Mouse (Mus musculus) lung, embryonic 16.5 days (tissue): ENCODE measurements around the gene Smyd3. TPM values are rescaled to one million over a fixed set of nuclear protein-coding genes. Genes with fewer than 3 reads are reported as not detected.

Experiments used
- ATAC-seq: fragments of 200-750 bp; cut with Nextera tagmentation; 2 replicates; pipeline ENCODE4 v1.8.0; 2017; ENCODE audit warnings: low read depth, mild to moderate bottlenecking, moderate library complexity
- H3K27ac ChIP-seq: fragments of 300-500 bp; sonication (generic); 2 replicates; pipeline ENCODE4 v1.5.1; 2014; ENCODE audit warnings: mild to moderate bottlenecking, control low read depth, low read length
- H3K27me3 ChIP-seq: fragments of 300-500 bp; sonication (generic); 2 replicates; pipeline ENCODE4 v1.6.1; 2014; ENCODE audit warnings: low read depth, low read length, mixed read lengths; ENCODE audit not compliant: control insufficient read depth, insufficient read depth
- H3K36me3 ChIP-seq: fragments of 300-500 bp; sonication (generic); 2 replicates; pipeline ENCODE4 v1.6.1; 2014; ENCODE audit warnings: low read length; ENCODE audit not compliant: control insufficient read depth, insufficient read depth
- H3K4me1 ChIP-seq: fragments of 300-500 bp; sonication (generic); replicated peaks from 2 replicates; pipeline ENCODE4 v1.6.1; 2014; ENCODE audit warnings: low read length, mixed read lengths; ENCODE audit not compliant: control insufficient read depth, insufficient read depth
- H3K4me2 ChIP-seq: fragments of 300-500 bp; sonication (generic); 2 replicates; pipeline ENCODE4 v1.6.1; 2014; ENCODE audit warnings: low read depth, low read length, control low read depth
- H3K4me3 ChIP-seq: fragments of 300-500 bp; sonication (generic); 2 replicates; pipeline ENCODE4 v1.5.1; 2014; ENCODE audit warnings: mild to moderate bottlenecking, low read length, control low read depth
- H3K9ac ChIP-seq: fragments of 300-500 bp; sonication (generic); 2 replicates; pipeline ENCODE4 v1.6.1; 2014; ENCODE audit warnings: low read length, control low read depth
- H3K9me3 ChIP-seq: fragments of 300-500 bp; sonication (generic); 2 replicates; pipeline ENCODE4 v1.6.1; 2016; ENCODE audit warnings: low read length; ENCODE audit not compliant: control insufficient read depth
- WGBS: fragments of 180-500 bp; shearing (Covaris S2); extraction: QIAGEN DNeasy Blood & Tissue Kit; methylation state at CpG from one replicate; pipeline ENCODE4 v1.1.7; 2014; 5-methylcytosine and 5-hydroxymethylcytosine counted together
- polyA plus RNA-seq: library from polyadenylated mRNA; unstranded; fragments of >200 nt; fragmentation: Nextera tagmentation; extraction: Ambion mirVana; gene quantifications from 2 replicates; pipeline ENCODE4 v1.2.1, GENCODE M21; 2015

Gene Smyd3
- polyA plus RNA-seq, 1 experiment from 2014 or later: 16.8 TPM

DNA sequence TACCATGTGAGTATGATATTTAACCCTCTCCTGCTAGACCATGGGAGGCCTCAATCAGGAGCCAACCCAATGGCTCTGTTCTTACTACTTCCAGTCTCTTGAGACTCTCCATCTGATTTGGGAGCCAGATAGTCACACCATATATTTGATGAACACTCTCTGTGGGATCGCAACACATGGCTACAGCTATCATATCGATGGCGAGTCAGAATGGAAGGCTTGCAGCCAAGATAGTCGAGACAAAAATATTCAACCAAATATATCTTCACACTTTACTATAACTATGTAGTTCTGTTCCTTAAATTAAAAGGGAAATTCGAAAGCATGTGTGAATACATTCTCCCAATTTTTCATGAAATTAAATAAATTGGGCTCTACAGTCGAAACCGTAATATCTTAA, 132.2 kb downstream of the Smyd3 start:
- Histone ChIP-seq H3K9ac (no peak overlapping the region), H3K4me1 (no peaks in the 10 kb centered on the region), H3K4me3 (no peak overlapping the region), H3K27ac (no peak overlapping the region), H3K36me3 (no peaks in the 10 kb centered on the region), H3K27me3 (no peaks in the 10 kb centered on the region), H3K9me3 (no peaks in the 10 kb centered on the region), H3K4me2 (no peak overlapping the region)
- ATAC-seq: no peak
- WGBS: 85% methylated on average over 7 of the region's 7 CpGs

DNA sequence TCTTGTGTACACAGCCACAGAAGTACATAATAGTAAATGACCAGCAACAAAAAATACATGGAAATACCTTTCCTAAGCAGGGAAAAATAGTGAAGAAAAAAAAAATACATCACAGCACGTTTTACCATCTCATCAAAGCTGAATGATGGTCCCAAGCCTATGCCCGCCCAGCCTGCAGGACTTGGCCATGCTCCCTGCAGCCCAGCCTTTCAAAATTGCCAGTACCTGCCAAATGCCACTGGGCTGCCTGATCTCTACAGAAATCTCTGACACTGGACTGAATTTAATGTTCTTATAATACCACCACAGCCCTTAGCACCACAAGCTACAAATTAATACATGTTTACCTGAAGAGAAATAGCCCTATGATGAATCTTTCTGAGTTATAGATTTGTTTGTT, 133.5 kb downstream of the Smyd3 start:
- Histone ChIP-seq H3K9ac (no peak overlapping the region), H3K27ac (no peak overlapping the region), H3K4me2 (no peak overlapping the region), H3K36me3 (no peaks in the 10 kb centered on the region), H3K4me1 (no peaks in the 10 kb centered on the region), H3K4me3 (no peak overlapping the region), H3K9me3 (no peaks in the 10 kb centered on the region), H3K27me3 (no peaks in the 10 kb centered on the region)
- no peak for ATAC-seq
- WGBS: 67% methylated on average over 2 of the region's 2 CpGs

DNA sequence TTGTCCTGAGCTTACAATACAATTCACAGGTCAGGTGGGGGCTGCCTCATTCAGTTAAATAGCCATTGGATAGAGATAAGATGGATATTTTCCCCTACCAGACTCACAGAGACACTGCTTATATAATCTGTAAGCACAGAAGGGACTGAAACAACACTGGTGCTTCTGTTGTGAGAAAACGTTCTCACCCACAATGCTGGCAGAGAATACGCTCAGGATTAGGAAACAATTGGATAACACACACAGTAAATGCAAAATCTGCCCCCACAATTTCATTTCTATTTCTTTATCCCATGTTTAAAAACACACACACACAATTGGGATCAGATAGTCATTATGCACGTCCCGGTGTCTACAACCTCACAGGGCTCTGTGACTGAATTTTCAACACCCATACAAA, 139.7 kb downstream of the Smyd3 start:
- WGBS: 83% methylated on average over 4 of the region's 4 CpGs
- H3K9ac ChIP-seq: no peak overlapping the region

DNA sequence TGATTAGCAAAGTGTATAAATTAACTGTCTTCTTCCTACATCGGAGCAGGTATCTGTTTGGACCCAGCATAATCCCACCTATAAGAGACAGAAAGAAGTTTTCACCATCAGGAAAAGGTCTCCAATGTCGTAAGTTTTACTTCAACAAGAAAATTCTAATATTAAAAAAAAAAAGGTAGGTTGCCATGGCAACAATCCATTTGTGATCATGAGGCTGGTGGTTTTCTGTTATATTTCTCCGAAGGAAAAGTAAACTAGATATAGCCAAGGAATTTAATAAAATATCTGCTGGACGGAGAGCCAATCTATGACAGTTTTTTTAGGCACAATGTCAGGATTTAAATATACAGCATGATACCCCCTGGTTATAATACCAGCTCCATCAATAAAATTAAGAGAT, 142.9 kb downstream of the Smyd3 start:
- Histone ChIP-seq H3K9me3 (no peaks in the 10 kb centered on the region), H3K27me3 (no peaks in the 10 kb centered on the region), H3K9ac (no peak overlapping the region), H3K4me2 (no peak overlapping the region), H3K27ac (no peak overlapping the region), H3K4me1 (no peaks in the 10 kb centered on the region), H3K36me3 (no peaks in the 10 kb centered on the region), H3K4me3 (no peak overlapping the region)
- ATAC-seq: no peak
- WGBS: 76% methylated on average over 4 of the region's 4 CpGs

More for the DNA sequence above, 139.7 kb downstream of the Smyd3 start:
- no peak for ATAC-seq
- H3K27me3 ChIP-seq: no peaks in the 10 kb centered on the region
- H3K4me1 ChIP-seq: no peaks in the 10 kb centered on the region
- H3K4me3 ChIP-seq: no peak overlapping the region
- no peak overlapping the region for H3K27ac ChIP-seq
- no peaks in the 10 kb centered on the region for H3K36me3 ChIP-seq
- H3K9me3 ChIP-seq: no peaks in the 10 kb centered on the region
- no peak overlapping the region for H3K4me2 ChIP-seq

DNA sequence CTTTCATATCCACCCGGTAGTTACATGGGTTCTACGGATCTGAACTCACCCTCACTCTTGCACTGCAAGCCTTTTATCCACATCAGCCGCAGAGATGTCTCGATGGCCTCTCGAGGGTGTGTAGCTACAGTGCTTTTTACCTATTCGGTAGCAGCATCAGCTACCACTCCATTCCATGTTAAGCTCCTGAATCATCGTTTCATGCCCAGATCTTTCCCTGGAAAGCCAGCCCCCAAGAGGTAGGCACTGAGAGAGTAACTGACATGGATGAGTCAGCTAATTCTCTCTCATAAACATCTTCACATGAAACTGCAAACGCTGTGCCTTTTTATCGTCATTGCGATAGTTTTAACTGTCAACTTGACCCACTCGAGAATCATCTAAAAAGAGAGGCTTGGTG, 143.9 kb downstream of the Smyd3 start:
- no peaks in the 10 kb centered on the region for H3K27me3 ChIP-seq
- no peak overlapping the region for H3K4me3 ChIP-seq
- peaks cover 3% of the 10 kb centered on the region for H3K9me3 ChIP-seq
- no peak overlapping the region for H3K9ac ChIP-seq
- WGBS: 86% methylated on average over 11 of the region's 11 CpGs
- no peak overlapping the region for H3K4me2 ChIP-seq
- H3K36me3 ChIP-seq: no peaks in the 10 kb centered on the region
- no peak overlapping the region for H3K27ac ChIP-seq
- no peak for ATAC-seq
- H3K4me1 ChIP-seq: no peaks in the 10 kb centered on the region

DNA sequence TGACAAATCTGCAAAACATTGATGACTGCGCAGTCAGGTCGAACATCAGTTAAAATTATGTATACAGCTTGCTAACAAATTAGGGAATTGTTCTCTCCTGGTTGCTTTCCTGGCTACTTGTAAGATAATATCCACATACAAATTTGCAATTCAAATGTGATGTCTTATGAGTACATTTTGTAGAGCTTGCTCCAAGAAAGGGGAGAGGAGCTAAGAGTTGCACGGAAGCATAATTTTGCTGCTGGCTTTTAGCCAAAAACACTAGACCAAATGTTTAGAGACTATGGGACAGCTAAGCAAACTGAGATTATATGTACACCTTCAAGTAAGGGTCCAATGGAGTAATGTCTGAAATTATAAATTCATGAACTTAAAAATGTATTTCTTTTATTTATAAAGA, 146.7 kb downstream of the Smyd3 start:
- H3K9me3 ChIP-seq: peaks cover 3% of the 10 kb centered on the region
- peak overlapping the region; percentile 3; the same call in 1 of the 2 replicates for H3K4me2 ChIP-seq
- no peaks in the 10 kb centered on the region for H3K4me1 ChIP-seq
- no peak overlapping the region for H3K4me3 ChIP-seq
- no peak overlapping the region for H3K27ac ChIP-seq
- no peaks in the 10 kb centered on the region for H3K27me3 ChIP-seq
- no peaks in the 10 kb centered on the region for H3K36me3 ChIP-seq
- H3K9ac ChIP-seq: no peak overlapping the region
- no peak for ATAC-seq
- 58% methylated on average over 3 of the region's 3 CpGs for WGBS

DNA sequence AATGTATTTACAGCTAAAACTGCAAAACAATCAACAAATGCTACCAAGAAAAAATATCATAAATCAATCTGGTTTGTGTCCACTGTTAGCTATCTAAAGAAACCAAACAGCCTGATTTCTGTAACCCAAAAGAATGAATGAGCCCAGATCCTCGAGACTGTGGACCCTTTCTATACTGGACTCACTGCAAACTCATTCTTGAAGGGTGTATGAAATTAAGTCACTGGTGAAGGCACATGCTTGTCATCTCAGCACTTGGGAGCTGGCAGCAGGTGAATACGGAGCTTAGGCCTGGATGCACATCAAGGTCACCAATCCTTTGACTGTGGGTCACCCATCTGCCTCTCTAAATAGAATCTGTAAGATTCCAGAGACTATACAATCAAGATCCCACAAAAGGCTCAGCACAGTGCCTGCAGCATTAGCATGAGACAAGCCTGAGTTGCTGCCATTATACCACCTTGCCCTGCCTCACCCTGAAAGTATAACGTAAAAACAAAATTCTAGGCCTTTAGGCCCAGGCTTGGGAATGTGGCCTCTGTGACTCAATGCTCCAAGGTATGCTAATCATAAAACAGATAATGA, 149.3 kb downstream of the Smyd3 start:
- no peak for ATAC-seq
- no peaks in the 10 kb centered on the region for H3K36me3 ChIP-seq
- 90% methylated on average over 3 of the region's 3 CpGs for WGBS
- no peaks in the 10 kb centered on the region for H3K27me3 ChIP-seq
- no peaks in the 10 kb centered on the region for H3K4me1 ChIP-seq
- peaks cover 3% of the 10 kb centered on the region for H3K9me3 ChIP-seq
- no peak overlapping the region for H3K4me3 ChIP-seq
- H3K9ac ChIP-seq: no peak overlapping the region
- H3K4me2 ChIP-seq: no peak overlapping the region
- H3K27ac ChIP-seq: no peak overlapping the region

DNA sequence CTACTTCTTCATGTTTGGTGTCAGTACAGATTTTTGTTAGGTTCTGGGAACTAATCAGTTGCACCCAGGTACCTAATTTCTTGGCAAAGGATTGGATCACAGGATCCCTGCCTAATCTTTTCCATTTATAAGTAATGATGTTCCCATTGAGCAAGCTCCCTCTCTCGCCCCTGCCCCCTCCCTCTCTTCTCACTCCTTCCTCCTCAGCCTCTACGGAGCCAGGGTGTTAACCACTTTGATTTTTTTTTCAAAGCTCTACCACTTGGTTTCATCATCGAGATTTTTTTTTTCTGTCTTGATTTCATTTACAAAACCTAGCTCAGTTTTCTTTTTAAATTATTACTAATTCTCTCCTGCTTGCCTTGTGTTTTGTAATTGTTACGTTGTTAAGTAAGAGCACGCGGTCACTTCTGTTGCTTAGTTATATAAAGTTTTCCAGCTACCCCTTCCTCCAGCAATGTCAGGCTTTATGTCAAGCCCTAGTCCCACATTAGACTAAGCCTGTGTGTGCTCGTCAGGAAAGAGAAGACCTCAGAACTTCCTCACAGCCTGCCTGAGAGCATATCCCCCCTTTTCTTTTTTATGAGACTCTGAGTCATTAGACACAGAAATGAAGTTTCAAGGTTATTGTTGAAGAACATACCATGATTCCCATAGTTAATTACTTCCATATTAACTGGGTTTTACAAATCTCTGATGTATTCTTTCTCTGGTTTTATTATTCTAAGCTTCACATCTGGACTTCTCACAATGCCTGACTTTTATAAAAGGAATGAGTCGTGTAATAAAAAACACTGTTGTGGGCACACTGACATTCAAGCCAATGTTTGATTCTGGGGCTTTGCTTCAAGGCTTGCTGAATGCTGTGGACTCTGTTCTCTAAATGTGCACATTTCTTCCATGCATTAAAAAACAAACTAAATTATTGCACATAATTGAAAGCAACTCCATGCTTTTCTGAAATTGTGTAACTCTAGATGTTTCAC, 156.1 kb downstream of the Smyd3 start:
- Histone ChIP-seq H3K36me3 (no peaks in the 10 kb centered on the region), H3K4me1 (no peaks in the 10 kb centered on the region), H3K9me3 (no peaks in the 10 kb centered on the region), H3K9ac (no peak overlapping the region), H3K27ac (no peak overlapping the region), H3K4me2 (no peak overlapping the region), H3K4me3 (no peak overlapping the region), H3K27me3 (no peaks in the 10 kb centered on the region)
- ATAC-seq: no peak
- 64% methylated on average over 8 of the region's 8 CpGs for WGBS

DNA sequence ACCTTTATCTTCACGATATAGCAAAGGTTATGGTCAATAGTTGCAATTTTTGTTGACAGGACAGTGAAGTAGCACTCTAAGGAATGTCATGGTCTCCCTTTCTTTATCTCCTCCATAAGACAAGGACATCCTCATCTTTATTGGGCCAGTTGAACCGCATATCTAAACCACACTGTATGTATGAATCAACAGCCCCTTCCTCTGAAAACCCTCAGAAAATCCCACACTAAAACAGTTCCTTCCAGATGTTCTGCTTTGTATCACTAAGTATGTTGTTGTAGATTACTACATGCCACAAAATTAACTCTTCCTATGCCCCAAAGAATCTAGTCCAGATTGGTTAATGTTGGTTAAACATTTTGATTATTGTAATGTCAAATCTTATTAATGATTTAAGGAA, 160.7 kb downstream of the Smyd3 start:
- H3K9ac ChIP-seq: no peak overlapping the region
- no peaks in the 10 kb centered on the region for H3K27me3 ChIP-seq
- no peak overlapping the region for H3K4me3 ChIP-seq
- no peaks in the 10 kb centered on the region for H3K9me3 ChIP-seq
- no peak overlapping the region for H3K27ac ChIP-seq
- no peak overlapping the region for H3K4me2 ChIP-seq
- 84% methylated on average over 2 of the region's 2 CpGs for WGBS
- H3K4me1 ChIP-seq: no peaks in the 10 kb centered on the region
- no peak for ATAC-seq
- H3K36me3 ChIP-seq: no peaks in the 10 kb centered on the region
